In genomic region chr12:80144846-80145245, GRCm38 (mm10) we compare ENCODE assay signal across 26 mouse cellular contexts.
"Had no signal": no experiment of that assay in that cellular context is flagged by ENCODE, and none has a peak within 500 bp of the region (broad histone marks: within the 10 kb centered on the region; RNA-seq: fewer than 3 reads in every experiment).

No protein-coding gene starts in this region.

- H3K4me3 ChIP-seq: gastrocnemius, adult 2 months; heart, embryonic 10.5 days; heart, embryonic 12.5 days; hindbrain, embryonic 10.5 days; hindbrain, embryonic 12.5 days; intestine, embryonic 15.5 days; kidney, embryonic 15.5 days; layer of hippocampus, adult 2 months; left cerebral cortex, adult 2 months; limb, embryonic 10.5 days; limb, embryonic 12.5 days had no signal

- H3K4me2 ChIP-seq: heart, embryonic 12.5 days; hindbrain, embryonic 12.5 days; hindbrain, embryonic 14.5 days; intestine, embryonic 15.5 days; kidney, embryonic 15.5 days; limb, embryonic 12.5 days had no signal

- ATAC-seq: forebrain, embryonic 16.5 days; hindbrain, embryonic 16.5 days; inflammation-experienced regulatory T-cells, adult 6 months; intestine, embryonic 15.5 days; intestine, postnatal 0 days had no signal

- DNase-seq: gastrocnemius, adult 2 months; gastrocnemius, postnatal 10 days; gastrocnemius, postnatal 25 days; heart, adult 18-20 months; heart, postnatal 10 days; heart, postnatal 4 days; kidney, adult 18-20 months; kidney, adult 9 months; kidney, postnatal 10 days; kidney, postnatal 25 days; kidney, postnatal 4 days had no signal

- H3K27me3 ChIP-seq: heart, embryonic 12.5 days; intestine, embryonic 15.5 days; kidney, embryonic 15.5 days; limb, embryonic 12.5 days had no signal

- H3K9ac ChIP-seq: heart, embryonic 12.5 days; hindbrain, embryonic 12.5 days; hindbrain, embryonic 14.5 days; intestine, embryonic 15.5 days; kidney, embryonic 15.5 days; limb, embryonic 12.5 days had no signal

- H3K36me3 ChIP-seq: heart, embryonic 10.5 days; heart, embryonic 12.5 days; hindbrain, embryonic 10.5 days; hindbrain, embryonic 12.5 days; intestine, embryonic 15.5 days; kidney, embryonic 15.5 days; limb, embryonic 10.5 days; limb, embryonic 12.5 days had no signal

- H3K27ac ChIP-seq: gastrocnemius, adult 2 months; heart, embryonic 10.5 days; hindbrain, embryonic 14.5 days; layer of hippocampus, adult 2 months; left cerebral cortex, adult 2 months; limb, embryonic 10.5 days; limb, embryonic 12.5 days had no signal

- H3K9me3 ChIP-seq: heart, embryonic 10.5 days; heart, embryonic 12.5 days; hindbrain, embryonic 10.5 days; hindbrain, embryonic 12.5 days; intestine, embryonic 15.5 days; kidney, embryonic 15.5 days; limb, embryonic 10.5 days; limb, embryonic 12.5 days had no signal
